Mouse (Mus musculus): ENCODE measurements at regions not wholly inside any gene's neighbourhood (a gene's known extent, or its start where the extent isn't known, plus 50 kb on each side); places are given as distances from the start of the nearest gene placed in this dataset.

DNA sequence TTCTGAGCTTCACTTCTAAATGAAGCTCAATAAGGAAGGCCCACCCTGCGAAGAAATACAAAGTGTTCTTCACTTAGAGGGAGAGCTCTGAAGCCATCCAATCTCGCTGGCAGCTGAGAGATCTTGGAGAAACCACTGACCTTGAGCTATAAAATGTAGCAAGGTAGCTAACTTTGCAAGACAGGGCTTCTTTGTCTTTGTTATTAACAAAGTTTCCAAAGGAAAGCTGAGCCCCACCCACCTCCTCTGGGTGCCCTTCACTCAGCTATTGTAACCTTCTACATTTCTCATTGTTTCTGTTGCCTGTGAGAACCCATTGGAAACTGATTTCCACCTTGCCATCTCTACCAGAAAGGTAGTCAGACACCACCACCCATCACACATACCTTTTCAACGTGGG is 57.2 kb upstream of the Usp9x start:
- Histone ChIP-seq H3K4me1 (no peaks in the 10 kb centered on the region), H3K4me3 (replicated peaks) (no peak overlapping the region), H3K27me3 (replicated peaks) (no peaks in the 10 kb centered on the region), H3K9me3 (replicated peaks) (no peaks in the 10 kb centered on the region), H3K9ac (replicated peaks) (no peak overlapping the region), H3K4me2 (no peak overlapping the region), H3K27ac (replicated peaks) (no peak overlapping the region), H3K36me3 (no peaks in the 10 kb centered on the region)
- ATAC-seq (ENCODE audit: low FRiP score): no peak
- WGBS: 63% methylated on average over 3 of the region's 3 CpGs

DNA sequence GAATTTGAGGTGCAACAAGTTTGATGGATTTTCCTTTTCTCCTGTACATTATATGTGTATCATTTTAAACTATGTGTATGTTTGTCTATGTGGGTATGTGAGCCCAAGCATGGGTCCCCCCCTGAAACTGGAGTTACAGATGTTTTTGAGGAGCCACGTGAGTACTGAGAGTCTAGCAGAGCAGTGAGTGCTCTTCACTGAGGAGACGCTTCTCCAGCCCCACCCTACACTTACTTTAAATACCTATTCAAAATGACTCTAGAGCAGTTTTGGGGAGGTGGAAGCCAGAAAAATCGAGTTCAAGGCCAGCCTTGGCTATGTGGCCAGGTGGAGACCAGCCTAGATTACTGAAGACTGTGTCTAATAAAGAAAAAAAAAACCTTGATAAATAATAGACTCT is 58.2 kb upstream of the Usp9x start:
- 76% methylated on average over 3 of the region's 3 CpGs for WGBS
- ATAC-seq (ENCODE audit: low FRiP score): no peak

DNA sequence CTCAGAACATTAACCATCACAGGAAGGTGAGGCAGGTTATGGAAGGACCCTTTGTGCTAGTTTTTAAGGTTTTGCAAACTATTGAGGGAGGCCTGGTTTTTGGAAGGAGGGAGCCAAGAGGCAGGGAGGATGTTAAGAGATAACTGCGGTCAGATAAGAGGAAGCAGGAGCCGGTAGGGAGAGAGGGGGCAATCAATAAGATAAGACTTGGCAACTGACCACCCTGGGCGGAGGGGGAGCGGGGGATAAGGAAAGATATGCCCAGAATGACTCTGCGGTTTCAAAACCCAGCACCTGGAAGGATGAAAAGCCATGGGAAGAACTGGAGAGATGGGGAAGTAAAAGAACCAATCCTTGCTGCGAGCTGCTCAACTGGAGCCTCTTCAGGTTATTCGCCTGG is 80.5 kb upstream of the Usp9x start:
- no peak for ATAC-seq (ENCODE audit: low FRiP score)
- Histone ChIP-seq H3K27ac (replicated peaks) (no peak overlapping the region), H3K9me3 (replicated peaks) (no peaks in the 10 kb centered on the region), H3K36me3 (no peaks in the 10 kb centered on the region), H3K27me3 (replicated peaks) (no peaks in the 10 kb centered on the region), H3K9ac (replicated peaks) (no peak overlapping the region), H3K4me2 (no peak overlapping the region), H3K4me1 (no peaks in the 10 kb centered on the region), H3K4me3 (replicated peaks) (no peak overlapping the region)
- 85% methylated on average over 7 of the region's 7 CpGs for WGBS

More for the DNA sequence above, 58.2 kb upstream of the Usp9x start:
- no peaks in the 10 kb centered on the region for H3K27me3 ChIP-seq (replicated peaks)
- H3K4me1 ChIP-seq: no peaks in the 10 kb centered on the region
- H3K4me3 ChIP-seq (replicated peaks): no peak overlapping the region
- H3K9me3 ChIP-seq (replicated peaks): no peaks in the 10 kb centered on the region
- H3K9ac ChIP-seq (replicated peaks): no peak overlapping the region
- no peak overlapping the region for H3K27ac ChIP-seq (replicated peaks)
- no peaks in the 10 kb centered on the region for H3K36me3 ChIP-seq
- H3K4me2 ChIP-seq: no peak overlapping the region

DNA sequence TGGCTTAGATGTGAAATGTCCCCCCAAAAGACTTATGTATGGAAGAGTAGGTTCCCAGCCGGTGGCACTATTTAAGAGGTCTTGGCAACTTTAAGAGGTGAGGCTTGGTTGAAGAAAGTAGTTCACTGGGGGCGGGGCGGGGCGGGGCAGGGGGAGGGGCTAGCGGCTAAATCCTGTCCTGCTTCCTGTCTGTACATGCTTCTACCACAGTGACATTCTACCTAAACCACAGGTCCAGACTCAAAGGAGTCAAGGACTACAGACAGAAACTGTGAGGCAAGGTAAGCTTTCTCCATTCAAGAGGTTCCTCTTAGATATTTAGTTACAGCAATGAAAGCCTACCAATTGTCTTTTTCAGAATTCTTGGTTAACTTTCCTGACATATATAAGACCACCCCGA is 93.6 kb upstream of the Usp9x start:
- no peak overlapping the region for H3K4me3 ChIP-seq (replicated peaks)
- ATAC-seq (ENCODE audit: low FRiP score): no peak
- no peaks in the 10 kb centered on the region for H3K9me3 ChIP-seq (replicated peaks)
- H3K27ac ChIP-seq (replicated peaks): no peak overlapping the region
- H3K4me1 ChIP-seq: no peaks in the 10 kb centered on the region
- no peak overlapping the region for H3K4me2 ChIP-seq
- 59% methylated on average over 6 of the region's 6 CpGs for WGBS
- no peaks in the 10 kb centered on the region for H3K27me3 ChIP-seq (replicated peaks)
- no peak overlapping the region for H3K9ac ChIP-seq (replicated peaks)
- no peaks in the 10 kb centered on the region for H3K36me3 ChIP-seq

DNA sequence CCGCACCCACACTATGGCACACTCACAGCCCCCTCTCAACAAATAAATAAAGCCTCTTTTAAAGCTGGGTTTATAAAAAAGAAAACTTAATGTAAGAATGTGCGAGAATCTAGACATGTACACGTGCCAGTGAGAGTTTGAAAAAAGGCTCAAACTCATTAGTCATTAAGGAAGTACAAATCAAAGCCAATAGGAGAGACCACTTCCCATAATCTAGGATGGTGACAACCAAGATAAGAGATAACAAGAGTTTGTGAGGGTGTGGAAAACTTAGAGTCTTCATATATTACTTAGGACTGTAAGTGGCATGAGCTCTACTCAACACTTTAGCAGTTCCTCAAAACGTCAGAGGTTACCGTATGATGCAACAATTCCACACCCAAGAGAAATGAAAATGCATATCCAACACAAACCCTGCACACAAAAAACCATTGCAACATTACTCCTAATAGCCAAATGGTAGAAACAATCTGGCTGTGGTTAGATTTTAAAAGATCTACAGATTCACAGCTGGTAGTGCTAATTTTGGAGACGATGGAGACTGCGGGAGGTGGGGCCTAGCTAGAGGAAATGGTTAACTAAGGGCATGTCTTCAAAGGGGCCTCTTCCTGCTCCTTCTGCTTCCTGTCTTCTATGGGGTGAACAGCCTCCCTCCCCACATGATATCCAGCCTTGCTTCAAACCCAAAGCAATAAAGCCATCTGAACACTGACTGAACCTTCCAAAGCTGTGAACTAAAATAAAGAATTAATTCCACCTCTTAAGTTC is 102.1 kb upstream of the Usp9x start:
- H3K9me3 ChIP-seq (replicated peaks): no peaks in the 10 kb centered on the region
- H3K4me3 ChIP-seq (replicated peaks): no peak overlapping the region
- H3K4me2 ChIP-seq: no peak overlapping the region
- H3K9ac ChIP-seq (replicated peaks): no peak overlapping the region
- ATAC-seq (ENCODE audit: low FRiP score): no peak
- H3K36me3 ChIP-seq: no peaks in the 10 kb centered on the region
- H3K27me3 ChIP-seq (replicated peaks): no peaks in the 10 kb centered on the region
- 88% methylated on average over 7 of the region's 7 CpGs for WGBS
- H3K4me1 ChIP-seq: no peaks in the 10 kb centered on the region
- no peak overlapping the region for H3K27ac ChIP-seq (replicated peaks)

DNA sequence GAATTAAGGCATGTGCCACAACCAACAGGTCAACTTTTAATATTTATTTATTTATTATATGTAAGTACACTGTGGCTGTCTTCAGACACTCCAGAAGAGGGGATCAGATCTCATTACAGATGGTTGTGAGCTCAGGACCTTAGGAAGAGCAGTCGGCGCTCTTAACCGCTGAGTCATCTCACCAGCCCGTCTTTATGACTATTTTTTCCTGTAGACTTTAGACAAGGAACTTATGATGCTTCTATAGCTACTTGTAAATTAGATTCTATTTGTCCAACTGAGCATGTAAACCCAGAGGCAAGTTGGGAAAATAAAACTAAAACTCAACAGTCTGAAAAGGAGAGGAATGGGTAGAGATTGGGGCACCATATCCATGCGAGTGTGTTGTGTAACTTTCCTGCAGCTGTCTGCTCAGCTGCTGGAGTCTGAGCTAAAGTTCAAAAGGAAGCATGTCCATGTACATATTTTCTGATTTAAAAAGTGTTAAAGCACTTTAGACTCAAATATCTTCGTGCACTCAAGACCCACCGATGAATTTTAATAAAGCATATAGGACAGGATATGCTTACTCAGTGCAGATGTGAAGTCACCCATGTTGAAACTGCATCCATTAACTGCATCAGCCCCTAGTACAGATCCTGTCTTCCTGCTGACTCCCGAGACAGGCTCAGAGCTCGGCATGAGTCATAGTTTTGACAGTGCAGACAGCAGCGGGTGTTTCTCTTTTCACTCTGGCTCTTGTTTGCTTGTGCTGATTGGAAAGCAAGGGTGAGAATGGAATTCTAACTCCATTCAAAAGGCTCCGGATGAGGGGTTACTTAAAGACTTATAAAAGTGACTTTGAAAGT is 111.6 kb upstream of the Usp9x start:
- no peaks in the 10 kb centered on the region for H3K36me3 ChIP-seq
- H3K4me3 ChIP-seq (replicated peaks): no peak overlapping the region
- H3K9me3 ChIP-seq (replicated peaks): no peaks in the 10 kb centered on the region
- H3K4me1 ChIP-seq: no peaks in the 10 kb centered on the region
- no peak overlapping the region for H3K9ac ChIP-seq (replicated peaks)
- H3K4me2 ChIP-seq: no peak overlapping the region
- no peak for ATAC-seq (ENCODE audit: low FRiP score)
- H3K27ac ChIP-seq (replicated peaks): no peak overlapping the region
- H3K27me3 ChIP-seq (replicated peaks): no peaks in the 10 kb centered on the region
- WGBS: 71% methylated on average over 11 of the region's 11 CpGs

DNA sequence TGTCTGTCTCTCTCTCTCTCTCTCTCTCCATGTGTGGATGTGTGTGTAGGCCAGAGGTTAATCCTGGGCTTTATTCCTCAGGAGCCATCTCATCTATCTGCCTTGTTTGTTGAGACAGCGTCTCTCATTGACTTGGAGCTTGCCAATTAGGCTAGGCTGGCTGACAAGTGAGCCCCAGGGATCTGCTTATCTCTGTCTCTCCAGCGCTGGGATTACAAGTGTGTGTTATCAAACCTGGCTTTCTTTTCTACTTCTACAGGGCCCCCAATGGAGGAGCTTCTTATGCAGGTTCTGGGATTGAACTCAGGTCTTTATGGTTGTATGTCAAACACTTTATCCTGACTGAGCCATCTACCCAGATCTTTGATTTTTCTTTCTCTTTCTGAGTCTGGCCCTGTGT is 112.4 kb upstream of the Usp9x start:
- Histone ChIP-seq H3K27me3 (replicated peaks) (no peaks in the 10 kb centered on the region), H3K4me1 (no peaks in the 10 kb centered on the region), H3K9me3 (replicated peaks) (no peaks in the 10 kb centered on the region), H3K9ac (replicated peaks) (no peak overlapping the region), H3K4me3 (replicated peaks) (no peak overlapping the region), H3K36me3 (no peaks in the 10 kb centered on the region), H3K4me2 (no peak overlapping the region), H3K27ac (replicated peaks) (no peak overlapping the region)
- 72% methylated on average over 2 of the region's 2 CpGs for WGBS
- ATAC-seq (ENCODE audit: low FRiP score): no peak

DNA sequence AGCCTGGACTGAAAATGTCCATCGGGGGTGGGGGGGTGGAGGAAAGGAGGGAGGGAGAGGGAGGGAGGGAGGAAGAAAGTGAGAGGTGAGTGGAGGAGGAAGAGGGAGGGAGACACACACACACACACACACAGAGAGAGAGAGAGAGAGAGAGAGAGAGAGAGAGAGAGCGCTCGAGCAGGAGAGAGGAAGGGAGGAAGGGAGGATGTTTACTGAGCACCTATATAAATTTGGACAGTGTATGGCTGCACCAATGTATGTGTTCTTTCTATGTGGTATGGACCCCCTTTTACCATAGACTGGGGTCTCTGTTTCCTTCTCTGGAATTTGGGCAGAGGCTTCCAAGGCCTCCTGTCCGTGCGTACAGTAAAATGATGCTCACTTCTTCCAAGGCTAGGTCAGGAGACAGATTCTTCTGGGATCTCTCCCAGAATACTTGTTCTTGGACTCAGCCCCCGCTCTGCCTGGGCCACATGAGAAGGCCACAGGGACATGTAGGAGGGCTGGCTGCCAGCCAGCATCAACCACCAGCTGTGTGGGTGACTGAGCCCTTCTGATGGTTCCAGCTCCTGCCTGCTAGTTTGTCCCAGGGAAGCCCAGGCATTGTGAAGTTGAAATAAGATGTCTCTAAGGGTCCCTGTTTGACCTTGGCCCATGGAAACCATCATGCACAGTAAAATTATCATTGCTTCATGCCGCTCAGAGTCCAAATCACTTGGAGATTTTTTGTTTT is 120.2 kb upstream of the Usp9x start:
- Histone ChIP-seq H3K27ac (replicated peaks) (no peak overlapping the region), H3K9ac (replicated peaks) (no peak overlapping the region), H3K4me1 (no peaks in the 10 kb centered on the region), H3K4me2 (no peak overlapping the region), H3K9me3 (replicated peaks) (no peaks in the 10 kb centered on the region), H3K36me3 (no peaks in the 10 kb centered on the region), H3K4me3 (replicated peaks) (no peak overlapping the region), H3K27me3 (replicated peaks) (no peaks in the 10 kb centered on the region)
- 77% methylated on average over 5 of the region's 7 CpGs for whole genome bisulfite sequencing
- ATAC-seq (ENCODE audit: low FRiP score): no peak

DNA sequence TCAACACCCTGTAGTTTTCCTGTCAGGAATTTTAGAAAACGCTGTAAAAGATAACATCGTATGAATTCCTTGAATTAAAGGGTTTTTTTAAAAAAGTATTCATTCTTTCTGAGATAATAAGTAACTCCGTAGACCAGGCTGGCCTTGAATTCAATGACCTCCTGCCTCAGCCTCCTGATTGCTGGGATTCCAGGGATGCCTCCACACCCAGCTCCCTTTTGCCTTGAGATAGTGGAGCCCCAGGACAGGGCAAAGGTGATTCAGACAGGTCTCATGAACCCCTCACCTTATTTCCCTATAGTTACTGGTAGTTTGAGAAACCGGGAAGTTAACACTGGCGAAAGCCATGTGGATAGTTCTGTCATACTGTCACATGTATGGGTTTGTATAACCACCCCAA is 128.8 kb upstream of the Usp9x start:
- Histone ChIP-seq H3K27ac (replicated peaks) (no peak overlapping the region), H3K4me2 (no peak overlapping the region), H3K36me3 (no peaks in the 10 kb centered on the region), H3K4me3 (replicated peaks) (no peak overlapping the region), H3K9me3 (replicated peaks) (no peaks in the 10 kb centered on the region), H3K27me3 (replicated peaks) (no peaks in the 10 kb centered on the region), H3K4me1 (no peaks in the 10 kb centered on the region), H3K9ac (replicated peaks) (no peak overlapping the region)
- no peak for ATAC-seq (ENCODE audit: low FRiP score)
- 88% methylated on average over 5 of the region's 5 CpGs for WGBS

DNA sequence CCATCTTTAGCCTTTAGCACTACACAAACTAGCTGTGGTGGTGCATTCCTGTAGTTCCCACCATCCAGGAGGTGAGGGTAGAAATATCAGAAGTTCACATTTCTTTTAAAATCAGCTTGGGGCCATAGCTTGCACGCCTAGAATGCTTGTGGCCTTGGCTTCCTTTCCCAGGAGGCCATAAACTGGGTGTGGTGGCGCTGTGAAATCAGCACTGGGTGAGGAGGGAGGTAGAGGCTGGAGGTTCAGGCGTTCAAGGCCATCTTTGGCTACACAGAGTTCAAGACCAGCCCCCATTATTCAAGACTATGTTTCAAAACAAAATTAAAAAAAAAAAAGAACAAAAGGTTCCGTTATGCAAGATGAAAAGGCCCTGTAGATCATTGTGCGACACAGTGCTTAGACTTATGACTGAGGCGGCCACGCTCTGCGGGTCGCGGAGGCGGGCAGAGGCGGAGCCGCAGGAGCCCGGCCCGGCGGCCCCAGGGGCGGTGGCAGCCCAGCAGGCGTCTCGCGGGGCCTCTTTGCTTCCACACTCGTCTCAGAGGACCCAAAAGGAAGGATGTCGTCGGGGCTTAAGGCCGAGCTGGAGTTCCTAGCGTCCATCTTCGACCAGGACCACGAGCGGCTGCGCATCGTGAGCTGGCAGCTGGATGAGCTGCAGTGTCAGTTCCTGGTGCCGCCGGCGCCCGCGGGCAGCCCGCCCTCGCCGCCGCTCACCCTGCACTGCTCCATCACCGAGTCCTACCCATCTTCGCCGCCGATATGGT is 134.7 kb upstream of the Usp9x start:
- Histone ChIP-seq H3K27ac (replicated peaks) (no peak overlapping the region), H3K4me3 (replicated peaks) (peak overlapping the region; percentile 39), H3K9me3 (replicated peaks) (no peaks in the 10 kb centered on the region), H3K27me3 (replicated peaks) (no peaks in the 10 kb centered on the region), H3K4me2 (peak overlapping the region; percentile 59), H3K36me3 (no peaks in the 10 kb centered on the region), H3K4me1 (no peaks in the 10 kb centered on the region), H3K9ac (replicated peaks) (peak overlapping the region; percentile 43)
- ATAC-seq (ENCODE audit: low FRiP score): peak; percentile 65; the same call in 1 of the 2 replicates
- 20% methylated on average over 32 of the region's 43 CpGs for WGBS

DNA sequence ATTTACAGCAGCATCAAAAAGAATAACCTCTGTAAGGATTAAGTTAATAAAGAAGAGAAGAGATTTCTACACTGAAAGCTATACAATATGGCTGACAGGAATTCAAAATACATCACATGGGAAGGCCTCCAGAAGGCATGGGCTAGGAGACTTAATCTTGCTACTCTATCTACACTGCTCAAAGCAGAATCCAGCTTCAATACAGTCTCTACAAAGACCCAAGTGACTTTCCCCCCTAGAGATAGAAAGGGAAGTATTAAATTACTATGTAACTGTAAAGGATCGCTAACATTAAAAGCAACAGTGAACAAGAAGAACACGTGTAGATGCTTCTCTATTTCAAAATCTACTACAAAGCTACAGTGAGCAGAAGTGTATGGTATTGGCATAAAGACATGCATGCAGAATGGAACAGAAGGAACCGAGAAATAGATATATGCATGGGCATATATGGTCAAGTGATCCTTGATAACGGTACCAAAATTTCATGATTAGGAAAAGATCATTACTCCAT is 137.9 kb upstream of the Usp9x start:
- Histone ChIP-seq H3K9ac (replicated peaks) (no peak overlapping the region), H3K4me3 (replicated peaks) (no peak overlapping the region), H3K9me3 (replicated peaks) (no peaks in the 10 kb centered on the region), H3K4me2 (no peak overlapping the region), H3K27me3 (replicated peaks) (no peaks in the 10 kb centered on the region), H3K36me3 (no peaks in the 10 kb centered on the region), H3K27ac (replicated peaks) (no peak overlapping the region), H3K4me1 (no peaks in the 10 kb centered on the region)
- no peak for ATAC-seq (ENCODE audit: low FRiP score)
- WGBS: 92% methylated on average over 4 of the region's 4 CpGs
